14 mouse cellular contexts compared by ENCODE assay signal in the genomic region with DNA sequence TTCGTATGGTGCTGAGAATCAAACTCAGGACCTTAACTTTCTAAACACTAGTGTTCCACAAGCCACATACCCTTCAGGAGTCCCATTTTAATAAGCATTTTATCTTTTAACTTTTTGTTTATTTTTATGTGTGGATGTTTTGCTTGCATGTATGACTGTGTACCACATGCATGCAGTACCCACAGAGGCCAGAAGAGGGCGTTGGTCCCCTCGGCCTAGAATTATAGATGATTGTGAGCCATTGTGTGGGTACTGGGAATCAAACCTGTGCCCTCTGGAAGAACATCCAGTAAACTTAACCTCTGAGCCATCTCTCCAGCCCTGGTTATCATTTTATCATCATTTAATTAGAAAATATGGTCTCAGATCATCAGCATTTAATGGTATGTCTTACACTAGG.
DNase-seq lines count a peak whose midpoint lies in the region; ATAC-seq and TF ChIP-seq lines count a peak whose summit lies in the region.
"Had no signal": no experiment of that assay in that cellular context is flagged by ENCODE, and none has a peak within 500 bp of the region (broad histone marks: within the 10 kb centered on the region; RNA-seq: fewer than 3 reads in every experiment).

No protein-coding gene starts in this region.

- 61% methylated on average over 3 of the region's 3 CpGs for WGBS in heart, embryonic 15.5 days
- WGBS in liver, postnatal 0 days (ENCODE audit: insufficient replicate concordance), result 42% methylated on average over 3 of the region's 3 CpGs
- 41% methylated on average over 3 of the region's 3 CpGs for WGBS in liver, embryonic 12.5 days (ENCODE audit: insufficient replicate concordance)
- WGBS in stomach, embryonic 15.5 days, result 52% methylated on average over 3 of the region's 3 CpGs

- H3K27me3 ChIP-seq in heart, embryonic 15.5 days, result no peaks in the 10 kb centered on the region
- H3K27me3 ChIP-seq in liver, postnatal 0 days (ENCODE audit: insufficient read depth, low read length), result no peaks in the 10 kb centered on the region
- H3K27me3 ChIP-seq in liver, embryonic 12.5 days (replicated peaks), result peaks cover 24% of the 10 kb centered on the region
- H3K27me3 ChIP-seq in MEL (ENCODE audit: control insufficient read depth in 1 of 2, insufficient read depth in 2 of 2, low read length in 2 of 2), result no peaks in the 10 kb centered on the region
- H3K27me3 ChIP-seq in stomach, embryonic 15.5 days (replicated peaks), result no peaks in the 10 kb centered on the region
- H3K27me3 ChIP-seq: neural tube, embryonic 13.5 days had no signal

- no peak for ATAC-seq in heart, embryonic 15.5 days (replicated peaks; ENCODE audit: insufficient number of reproducible peaks, insufficient read depth, low FRiP score, low read depth)
- ATAC-seq in liver, postnatal 0 days, result no peak
- no peak for ATAC-seq in liver, embryonic 12.5 days
- no peak for ATAC-seq in stomach, embryonic 15.5 days (ENCODE audit: insufficient read depth, low FRiP score, low read depth)
- ATAC-seq: CD4-positive, CD25-positive, alpha-beta regulatory T cell, adult 4 months had no signal

- DNase-seq in heart, postnatal 10 days, result no peak
- DNase-seq in liver, postnatal 0 days, result no peak
- DNase-seq in MEL (ENCODE audit: low read depth, low spot score), result no peak
- no peak for DNase-seq in frontal cortex, adult 2 months (ENCODE audit: extremely low spot score in 1 of 2, low spot score in 1 of 2)
- DNase-seq: adrenal gland, adult 8-10 months; cerebellum, postnatal 14 days; left cerebral cortex, postnatal 4 days had no signal

- H3K36me3 ChIP-seq in heart, embryonic 15.5 days, result no peaks in the 10 kb centered on the region
- no peaks in the 10 kb centered on the region for H3K36me3 ChIP-seq in liver, postnatal 0 days (replicated peaks; ENCODE audit: insufficient read depth, low read length)
- no peaks in the 10 kb centered on the region for H3K36me3 ChIP-seq in liver, embryonic 12.5 days
- no peaks in the 10 kb centered on the region for H3K36me3 ChIP-seq in MEL (ENCODE audit: control insufficient read depth in 1 of 2, insufficient read depth in 2 of 2, low read length in 2 of 2)
- no peaks in the 10 kb centered on the region for H3K36me3 ChIP-seq in stomach, embryonic 15.5 days
- H3K36me3 ChIP-seq: hindbrain, embryonic 13.5 days; lung, embryonic 15.5 days; neural tube, embryonic 13.5 days had no signal

- H3K4me2 ChIP-seq in heart, embryonic 15.5 days, result no peak overlapping the region
- no peak overlapping the region for H3K4me2 ChIP-seq in liver, postnatal 0 days (ENCODE audit: low read depth, low read length)
- H3K4me2 ChIP-seq in liver, embryonic 12.5 days, result no peak overlapping the region
- H3K4me2 ChIP-seq in stomach, embryonic 15.5 days, result no peak overlapping the region; the same call in 1 of the 2 replicates
- H3K4me2 ChIP-seq: hindbrain, embryonic 13.5 days; lung, embryonic 15.5 days; neural tube, embryonic 13.5 days had no signal

- intact Hi-C loops in heart, postnatal 10 days (cut with DNase I), result no loop called here

- H3K27ac ChIP-seq in heart, embryonic 15.5 days, result peak overlapping the region; percentile 85; the same call in 1 of the 2 replicates
- H3K27ac ChIP-seq in liver, postnatal 0 days (ENCODE audit: low read depth), result no peak overlapping the region
- H3K27ac ChIP-seq in liver, embryonic 12.5 days, result no peak overlapping the region
- no peak overlapping the region for H3K27ac ChIP-seq in MEL (ENCODE audit: control insufficient read depth, low read depth, low read length)
- 0 out of 2 replicates have a peak overlapping the region, but pooled peaks have one; percentile 33 for H3K27ac ChIP-seq in stomach, embryonic 15.5 days
- H3K27ac ChIP-seq: hindbrain, embryonic 13.5 days; lung, embryonic 15.5 days; neural tube, embryonic 13.5 days had no signal

- no peaks in the 10 kb centered on the region for H3K9me3 ChIP-seq in heart, embryonic 15.5 days (replicated peaks)
- H3K9me3 ChIP-seq in liver, postnatal 0 days (ENCODE audit: low read length), result no peaks in the 10 kb centered on the region
- H3K9me3 ChIP-seq in liver, embryonic 12.5 days (replicated peaks), result no peaks in the 10 kb centered on the region
- H3K9me3 ChIP-seq in MEL (replicated peaks; ENCODE audit: insufficient read depth, low read length), result no peaks in the 10 kb centered on the region
- no peaks in the 10 kb centered on the region for H3K9me3 ChIP-seq in stomach, embryonic 15.5 days
- H3K9me3 ChIP-seq: hindbrain, embryonic 13.5 days; lung, embryonic 15.5 days; neural tube, embryonic 13.5 days had no signal

- H3K4me1 ChIP-seq in heart, embryonic 15.5 days (replicated peaks), result peaks cover 31% of the 10 kb centered on the region
- peaks cover 2% of the 10 kb centered on the region; the same call in 1 of the 2 replicates for H3K4me1 ChIP-seq in liver, postnatal 0 days (ENCODE audit: insufficient read depth)
- peaks cover 15% of the 10 kb centered on the region; the same call in 1 of the 2 replicates for H3K4me1 ChIP-seq in liver, embryonic 12.5 days
- H3K4me1 ChIP-seq in MEL (ENCODE audit: control insufficient read depth in 1 of 2, insufficient read depth in 2 of 2, low read length in 2 of 2), result no peaks in the 10 kb centered on the region
- H3K4me1 ChIP-seq in stomach, embryonic 15.5 days, result peaks cover 14% of the 10 kb centered on the region

- TF ChIP-seq EP300 in liver, postnatal 0 days (IDR thresholded peaks at IDR 0.05; ENCODE audit: low read depth), result no peak
- no peak for TF ChIP-seq EP300 in MEL (IDR thresholded peaks at IDR 0.05; ENCODE audit: low read depth in 1 of 2, low read length in 2 of 2)

- peak; percentile 61 for TF ChIP-seq CTCF in liver, postnatal 0 days (IDR thresholded peaks at IDR 0.05; ENCODE audit: low read depth)
- TF ChIP-seq CTCF in MEL (IDR thresholded peaks at IDR 0.05 in 2 of 3, conservative IDR thresholded peaks at IDR 0.05 in 1 of 3; ENCODE audit: control insufficient read depth in 1 of 3, insufficient read depth in 1 of 3, low read depth in 2 of 3, low read length in 3 of 3, poor library complexity in 1 of 3, severe bottlenecking in 1 of 3), result peak in 2 of 3 experiments; percentile 19 to 54; a peak in 3 of 6 replicates

- no peaks in the 10 kb centered on the region for H3K79me2 ChIP-seq in MEL (ENCODE audit: control insufficient read depth, insufficient read depth, low read length, poor library complexity)

- H3K9ac ChIP-seq in heart, embryonic 15.5 days, result no peak overlapping the region
- H3K9ac ChIP-seq in liver, postnatal 0 days (replicated peaks), result no peak overlapping the region
- no peak overlapping the region for H3K9ac ChIP-seq in liver, embryonic 12.5 days
- H3K9ac ChIP-seq in MEL (ENCODE audit: control insufficient read depth, low read depth, low read length, poor library complexity, severe bottlenecking), result no peak overlapping the region
- no peak overlapping the region for H3K9ac ChIP-seq in stomach, embryonic 15.5 days
- H3K9ac ChIP-seq: hindbrain, embryonic 13.5 days; lung, embryonic 15.5 days; neural tube, embryonic 13.5 days had no signal

- H3K4me3 ChIP-seq in heart, embryonic 15.5 days, result no peak overlapping the region
- H3K4me3 ChIP-seq in liver, postnatal 0 days (ENCODE audit: low read depth, low read length), result no peak overlapping the region
- no peak overlapping the region for H3K4me3 ChIP-seq in liver, embryonic 12.5 days
- no peak overlapping the region for H3K4me3 ChIP-seq in MEL (ENCODE audit: control insufficient read depth in 1 of 2, insufficient read depth in 1 of 2, low read depth in 2 of 2, low read length in 2 of 2)
- no peak overlapping the region for H3K4me3 ChIP-seq in stomach, embryonic 15.5 days (replicated peaks)
- H3K4me3 ChIP-seq: hindbrain, embryonic 13.5 days; lung, embryonic 15.5 days; neural tube, embryonic 13.5 days had no signal

- no peak for TF ChIP-seq RAD21 in MEL (IDR thresholded peaks at IDR 0.05; ENCODE audit: low read depth, low read length)

- no peak for TF ChIP-seq POLR2A in MEL (IDR thresholded peaks at IDR 0.05; ENCODE audit: control insufficient read depth in 1 of 2, insufficient read depth in 1 of 2, low read depth in 1 of 2, low read length in 2 of 2, poor library complexity in 1 of 2)

TF ChIP-seq in MEL, 35 proteins besides CTCF, POLR2A, EP300 and RAD21:
- TF ChIP-seq NRF1 (IDR thresholded peaks at IDR 0.05; ENCODE audit: insufficient read depth, low read depth, low read length, poor library complexity, severe bottlenecking) (no peak), POLR2AphosphoS2 (IDR thresholded peaks at IDR 0.05; ENCODE audit: low read length) (no peak), ETS1 (IDR thresholded peaks at IDR 0.05; ENCODE audit: low read depth, low read length) (no peak), ZKSCAN1 (IDR thresholded peaks at IDR 0.05; ENCODE audit: low read depth, low read length) (no peak), NELFE (IDR thresholded peaks at IDR 0.05; ENCODE audit: low read depth, low read length) (no peak), SIN3A (IDR thresholded peaks at IDR 0.05; ENCODE audit: low read length) (no peak), UBTF (IDR thresholded peaks at IDR 0.05; ENCODE audit: borderline replicate concordance, insufficient read depth, low read depth, low read length) (no peak), SMC3 (IDR thresholded peaks at IDR 0.05; ENCODE audit: low read depth, low read length) (no peak), USF1 (IDR thresholded peaks at IDR 0.05; ENCODE audit: low read depth, low read length) (no peak), RCOR1 (IDR thresholded peaks at IDR 0.05; ENCODE audit: low read depth, low read length) (no peak), GABPA (IDR thresholded peaks at IDR 0.05; ENCODE audit: low read depth, low read length) (no peak), KAT2A (conservative IDR thresholded peaks at IDR 0.05; ENCODE audit: low read depth, low read length) (no peak), JUND (IDR thresholded peaks at IDR 0.05; ENCODE audit: low read depth, low read length) (no peak), CHD2 (IDR thresholded peaks at IDR 0.05; ENCODE audit: low read length) (no peak)

Comparison
In these comparisons a context has a peak if more than half of its experiments do, and no peak if none do; other contexts are left out.
1. H3K27ac ChIP-seq: peak in heart, embryonic 15.5 days (single experiment) and stomach, embryonic 15.5 days (single experiment); none in liver, postnatal 0 days (single experiment), liver, embryonic 12.5 days (single experiment) and MEL (single experiment).